Mouse (Mus musculus) heart, embryonic 13.5 days (tissue): ENCODE results near the gene Stom. TPM values are rescaled to one million over a fixed set of nuclear protein-coding genes. Genes with fewer than 3 reads are reported as not detected.

Experiments
- ATAC-seq: fragments of 200-750 bp; cut with Nextera tagmentation; 2 replicates; pipeline ENCODE4 v1.8.0; 2017; ENCODE audit warnings: moderate TSS enrichment; ENCODE audit not compliant: insufficient number of reproducible peaks, low FRiP score, low TSS enrichment; ENCODE audit errors: extremely low read depth
- H3K27ac ChIP-seq: fragments of 300-500 bp; sonication (generic); replicated peaks from 2 replicates; pipeline ENCODE4 v1.5.1; 2015; ENCODE audit warnings: moderate library complexity, mild to moderate bottlenecking, inconsistent platforms
- H3K27me3 ChIP-seq: fragments of 300-500 bp; sonication (generic); replicated peaks from 2 replicates; pipeline ENCODE4 v1.6.1; 2015; ENCODE audit warnings: mild to moderate bottlenecking, inconsistent platforms
- H3K36me3 ChIP-seq: fragments of 300-500 bp; sonication (generic); 2 replicates; pipeline ENCODE4 v1.6.1; 2015; ENCODE audit warnings: mild to moderate bottlenecking, inconsistent platforms
- H3K4me1 ChIP-seq: fragments of 300-500 bp; sonication (generic); 2 replicates; pipeline ENCODE4 v1.6.1; 2015; ENCODE audit warnings: inconsistent platforms
- H3K4me2 ChIP-seq: fragments of 300-500 bp; sonication (generic); 2 replicates; pipeline ENCODE4 v1.6.1; 2015; ENCODE audit warnings: inconsistent platforms, mild to moderate bottlenecking, moderate library complexity
- H3K4me3 ChIP-seq: fragments of 300-500 bp; sonication (generic); 2 replicates; pipeline ENCODE4 v1.5.1; 2015; ENCODE audit warnings: moderate library complexity, mild to moderate bottlenecking, inconsistent platforms
- H3K9ac ChIP-seq: fragments of 300-500 bp; sonication (generic); 2 replicates; pipeline ENCODE4 v1.6.1; 2015; ENCODE audit warnings: inconsistent platforms, mild to moderate bottlenecking, moderate library complexity
- H3K9me3 ChIP-seq: fragments of 300-500 bp; sonication (generic); 2 replicates; pipeline ENCODE4 v1.6.1; 2016; ENCODE audit warnings: inconsistent platforms
- WGBS: fragments of 180-500 bp; shearing (Covaris S2); methylation state at CpG from one replicate; pipeline ENCODE4 v1.1.7; 2015; ENCODE audit warnings: mixed read lengths; 5-methylcytosine and 5-hydroxymethylcytosine counted together
- polyA plus RNA-seq: library from polyadenylated mRNA; unstranded; fragments of >200 nt; fragmentation: Nextera tagmentation; extraction: Ambion mirVana; gene quantifications from 2 replicates; pipeline ENCODE4 v1.2.1, GENCODE M21; 2015

The Stom gene
- polyA plus RNA-seq, 1 experiment from 2014 or later = 43.0 TPM

- H3K4me2 ChIP-seq = no peak overlapping the region
- no peak overlapping the region for H3K9ac ChIP-seq
- no peaks in the 10 kb centered on the region for H3K9me3 ChIP-seq
- no peak overlapping the region for H3K27ac ChIP-seq
- no peak overlapping the region for H3K4me3 ChIP-seq
- no peak for ATAC-seq
- H3K4me1 ChIP-seq = peaks cover 61% of the 10 kb centered on the region
- H3K36me3 ChIP-seq = peaks cover 40% of the 10 kb centered on the region
- no peaks in the 10 kb centered on the region for H3K27me3 ChIP-seq
- WGBS = 88% methylated on average over 15 of the region's 15 CpGs
Observed at GRCm38 (mm10) chr2:35320399-35320798, 16.4 kb downstream of the Stom start.

GRCm38 (mm10) chr2:35318405-35318804 lies 18.4 kb downstream of the Stom start:
- WGBS = 35% methylated on average over 12 of the region's 12 CpGs
- Histone ChIP-seq H3K27me3 (no peaks in the 10 kb centered on the region), H3K9me3 (no peaks in the 10 kb centered on the region), H3K36me3 (peaks cover 44% of the 10 kb centered on the region), H3K27ac (peak overlapping the region; percentile 48; the same call in 1 of the 2 replicates), H3K4me3 (no peak overlapping the region), H3K9ac (no peak overlapping the region), H3K4me2 (0 out of 2 replicates have a peak overlapping the region, but pooled peaks have one; percentile 47), H3K4me1 (peaks cover 45% of the 10 kb centered on the region)
- ATAC-seq = no peak

GRCm38 (mm10) chr2:35317604-35318003 lies 19.2 kb downstream of the Stom start:
- H3K4me3 ChIP-seq = no peak overlapping the region
- H3K4me1 ChIP-seq = peaks cover 37% of the 10 kb centered on the region
- ATAC-seq = no peak
- H3K36me3 ChIP-seq = peaks cover 43% of the 10 kb centered on the region
- H3K27ac ChIP-seq = peak overlapping the region; percentile 48; the same call in 1 of the 2 replicates
- no peaks in the 10 kb centered on the region for H3K27me3 ChIP-seq
- peak overlapping the region; percentile 47 for H3K4me2 ChIP-seq
- H3K9me3 ChIP-seq = no peaks in the 10 kb centered on the region
- 22% methylated on average over 4 of the region's 4 CpGs for WGBS
- no peak overlapping the region; the same call in 1 of the 2 replicates for H3K9ac ChIP-seq

GRCm38 (mm10) chr2:35314300-35314699 lies 22.5 kb downstream of the Stom start:
- H3K27ac ChIP-seq = no peak overlapping the region
- H3K9ac ChIP-seq = no peak overlapping the region
- no peak overlapping the region for H3K4me3 ChIP-seq
- 60% methylated on average over 3 of the region's 3 CpGs for WGBS
- H3K4me2 ChIP-seq = no peak overlapping the region
- ATAC-seq = no peak
- H3K9me3 ChIP-seq = no peaks in the 10 kb centered on the region
- no peaks in the 10 kb centered on the region for H3K27me3 ChIP-seq
- H3K4me1 ChIP-seq = peaks cover 26% of the 10 kb centered on the region
- peaks cover 34% of the 10 kb centered on the region for H3K36me3 ChIP-seq

- H3K27ac ChIP-seq = no peak overlapping the region
- H3K4me2 ChIP-seq = no peak overlapping the region
- H3K36me3 ChIP-seq = peaks cover 57% of the 10 kb centered on the region
- no peak for ATAC-seq
- H3K4me1 ChIP-seq = no peaks in the 10 kb centered on the region
- no peaks in the 10 kb centered on the region for H3K27me3 ChIP-seq
- no peak overlapping the region for H3K9ac ChIP-seq
- no peak overlapping the region for H3K4me3 ChIP-seq
- WGBS = 79% methylated on average over 4 of the region's 4 CpGs
- H3K9me3 ChIP-seq = no peaks in the 10 kb centered on the region
Observed at GRCm38 (mm10) chr2:35309906-35310493, 26.8 kb downstream of the Stom start.

GRCm38 (mm10) chr2:35308166-35308565 lies 28.6 kb downstream of the Stom start:
- H3K9me3 ChIP-seq = no peaks in the 10 kb centered on the region
- no peak overlapping the region for H3K4me2 ChIP-seq
- no peak for ATAC-seq
- WGBS = 50% methylated on average over 1 of the region's 1 CpGs
- H3K27me3 ChIP-seq = no peaks in the 10 kb centered on the region
- peaks cover 73% of the 10 kb centered on the region for H3K36me3 ChIP-seq
- H3K4me3 ChIP-seq = no peak overlapping the region
- H3K4me1 ChIP-seq = no peaks in the 10 kb centered on the region
- H3K9ac ChIP-seq = no peak overlapping the region
- H3K27ac ChIP-seq = no peak overlapping the region

GRCm38 (mm10) chr2:35302049-35302885 lies 34.5 kb downstream of the Stom start:
- no peak overlapping the region for H3K4me2 ChIP-seq
- no peak overlapping the region for H3K4me3 ChIP-seq
- no peaks in the 10 kb centered on the region for H3K27me3 ChIP-seq
- no peak for ATAC-seq
- peaks cover 3% of the 10 kb centered on the region; the same call in 1 of the 2 replicates for H3K4me1 ChIP-seq
- H3K9ac ChIP-seq = no peak overlapping the region
- WGBS = 67% methylated on average over 13 of the region's 13 CpGs
- peaks cover 89% of the 10 kb centered on the region for H3K36me3 ChIP-seq
- no peaks in the 10 kb centered on the region for H3K9me3 ChIP-seq
- H3K27ac ChIP-seq = peak overlapping the region; percentile 51

- H3K9ac ChIP-seq = no peak overlapping the region
- no peaks in the 10 kb centered on the region for H3K9me3 ChIP-seq
- WGBS = 87% methylated on average over 2 of the region's 2 CpGs
- H3K4me2 ChIP-seq = no peak overlapping the region
- peaks cover 89% of the 10 kb centered on the region for H3K36me3 ChIP-seq
- H3K27ac ChIP-seq = no peak overlapping the region
- H3K4me3 ChIP-seq = no peak overlapping the region
- no peak for ATAC-seq
- no peaks in the 10 kb centered on the region; the same call in 1 of the 2 replicates for H3K27me3 ChIP-seq
- peaks cover 3% of the 10 kb centered on the region; the same call in 1 of the 2 replicates for H3K4me1 ChIP-seq
Observed at GRCm38 (mm10) chr2:35299437-35299836, 37.3 kb downstream of the Stom start.

- 20% methylated on average over 15 of the region's 15 CpGs for WGBS
- no peaks in the 10 kb centered on the region; the same call in 1 of the 2 replicates for H3K27me3 ChIP-seq
- peaks cover 88% of the 10 kb centered on the region for H3K36me3 ChIP-seq
- peaks cover 10% of the 10 kb centered on the region for H3K4me1 ChIP-seq
- no peak overlapping the region for H3K27ac ChIP-seq
- H3K9me3 ChIP-seq = no peaks in the 10 kb centered on the region
- H3K4me3 ChIP-seq = no peak overlapping the region
- 0 out of 2 replicates have a peak, but pooled peaks have one; percentile 43 for ATAC-seq
- H3K9ac ChIP-seq = no peak overlapping the region
- no peak overlapping the region for H3K4me2 ChIP-seq
Observed at GRCm38 (mm10) chr2:35297703-35298332, 39.0 kb downstream of the Stom start.

- WGBS = 77% methylated on average over 8 of the region's 8 CpGs
- H3K36me3 ChIP-seq = peaks cover 76% of the 10 kb centered on the region
- H3K27ac ChIP-seq = peak overlapping the region; percentile 73
- no peaks in the 10 kb centered on the region; the same call in 1 of the 2 replicates for H3K27me3 ChIP-seq
- no peak overlapping the region for H3K9ac ChIP-seq
- no peak overlapping the region for H3K4me2 ChIP-seq
- H3K9me3 ChIP-seq = no peaks in the 10 kb centered on the region
- no peak for ATAC-seq
- no peak overlapping the region for H3K4me3 ChIP-seq
- H3K4me1 ChIP-seq = peaks cover 22% of the 10 kb centered on the region
Observed at GRCm38 (mm10) chr2:35293291-35293690, 43.5 kb downstream of the Stom start.

- peaks cover 20% of the 10 kb centered on the region for H3K4me1 ChIP-seq
- H3K36me3 ChIP-seq = peaks cover 75% of the 10 kb centered on the region
- H3K4me2 ChIP-seq = 0 out of 2 replicates have a peak overlapping the region, but pooled peaks have one; percentile 8
Observed at GRCm38 (mm10) chr2:35292700-35293099, 44.1 kb downstream of the Stom start.

More at GRCm38 (mm10) chr2:35292700-35293099, 44.1 kb downstream of the Stom start:
- no peak for ATAC-seq
- Histone ChIP-seq H3K4me3 (no peak overlapping the region), H3K27ac (peak overlapping the region; percentile 73), H3K27me3 (no peaks in the 10 kb centered on the region; the same call in 1 of the 2 replicates), H3K9ac (peak overlapping the region; percentile 47), H3K9me3 (no peaks in the 10 kb centered on the region)
- 31% methylated on average over 3 of the region's 3 CpGs for WGBS
